Mouse (Mus musculus) cerebellum, postnatal 25 days (tissue): ENCODE data around the gene Prrx2.

ENCODE experiments used
- DNase-seq, 2 experiments: peaks; one replicate each; pipeline ENCODE4 v3.0.0; 2021; ENCODE audit warnings: mixed read lengths in 2 of 2

Prrx2 gene

DNA sequence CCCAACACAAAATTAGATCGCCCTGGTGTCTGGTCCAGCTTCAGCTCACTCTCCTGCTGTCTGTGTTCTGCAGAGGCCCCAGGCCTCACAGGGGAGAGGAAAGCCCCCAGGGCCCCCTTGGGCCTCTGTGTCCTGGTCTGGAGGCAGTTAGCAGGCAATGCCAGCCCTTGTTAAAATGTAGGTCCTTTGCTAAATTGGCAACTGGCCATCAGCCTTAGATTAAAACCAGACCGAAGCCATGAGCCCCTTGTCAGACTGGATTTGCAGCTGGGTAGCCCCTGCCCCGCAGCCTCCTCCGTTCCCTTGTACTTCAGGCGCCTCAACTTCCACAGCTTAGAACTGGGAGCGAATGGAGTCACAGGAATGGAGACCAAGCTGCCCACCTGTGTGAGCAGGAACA is 37.9 kb downstream of the Prrx2 start:
- DNase-seq: no peak

GRCm38 (mm10) chr2:30874445-30874844 is 39.7 kb downstream of the Prrx2 start:
- no peak for DNase-seq

GRCm38 (mm10) chr2:30875096-30875495 is 40.3 kb downstream of the Prrx2 start:
- no peak for DNase-seq

- no peak for DNase-seq
These were observed 41.1 kb downstream of the Prrx2 start for GRCm38 (mm10) chr2:30875621-30876432.

DNA sequence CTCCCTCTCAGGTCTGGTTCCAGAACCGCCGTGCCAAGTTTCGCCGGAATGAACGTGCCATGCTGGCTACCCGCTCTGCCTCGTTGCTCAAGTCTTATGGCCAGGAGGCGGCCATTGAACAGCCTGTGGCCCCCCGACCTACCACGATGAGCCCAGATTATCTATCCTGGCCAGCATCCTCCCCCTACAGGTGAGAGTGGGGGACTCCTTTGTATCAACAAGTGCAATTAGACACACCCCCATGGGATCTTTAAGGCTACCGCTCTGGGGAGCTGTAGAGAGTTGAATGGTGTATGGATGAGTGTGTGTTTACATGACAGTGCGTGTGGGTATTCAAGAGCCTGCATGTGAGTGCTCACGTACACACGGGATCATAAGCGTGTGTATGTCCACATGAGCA is 44.7 kb downstream of the Prrx2 start:
- no peak for DNase-seq

DNA sequence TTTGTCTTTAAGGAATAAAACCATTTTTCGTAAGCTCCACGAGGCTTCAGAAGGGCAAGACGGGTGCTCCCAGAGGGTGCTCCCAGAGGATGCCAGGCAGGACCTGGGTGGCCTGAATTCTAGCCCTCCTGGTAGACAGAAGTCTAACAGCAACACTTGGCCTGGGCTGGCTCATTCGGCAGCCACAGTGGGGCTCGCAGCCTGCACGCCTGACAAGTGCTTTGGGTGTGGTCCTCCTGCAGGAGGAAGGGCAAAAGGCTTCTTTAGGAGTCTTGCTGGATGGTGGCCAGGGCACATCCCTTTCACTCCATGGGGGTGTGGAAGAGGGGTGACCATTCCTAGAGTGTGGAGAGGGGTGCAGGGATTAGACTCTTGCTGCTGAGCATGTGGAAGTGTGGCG is 46.4 kb downstream of the Prrx2 start:
- DNase-seq: no peak

DNA sequence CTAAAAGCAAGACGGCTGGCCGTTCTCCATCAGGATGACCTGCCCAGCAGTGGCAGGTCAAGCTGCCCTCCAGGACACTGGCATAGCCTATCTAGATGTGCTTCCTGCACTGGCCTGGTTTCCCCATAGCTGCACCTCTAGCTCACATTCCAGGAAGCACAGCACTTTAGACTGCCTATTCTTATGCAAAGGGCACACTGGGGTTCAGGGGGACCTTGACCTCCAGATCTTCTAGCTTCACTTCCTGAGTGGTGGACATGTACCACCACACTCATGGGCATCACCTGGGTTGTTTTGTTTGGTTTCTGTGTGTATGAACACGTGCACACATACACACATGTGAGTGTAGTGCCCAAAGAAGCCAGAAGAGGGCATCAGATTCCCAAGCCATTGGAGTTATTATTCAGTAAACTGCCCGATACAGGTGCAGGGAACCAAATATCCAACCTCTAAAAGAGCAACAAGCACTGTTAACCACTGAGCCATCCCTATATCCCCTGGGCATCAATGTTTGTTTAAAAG is 50.1 kb downstream of the Prrx2 start:
- no peak for DNase-seq

DNA sequence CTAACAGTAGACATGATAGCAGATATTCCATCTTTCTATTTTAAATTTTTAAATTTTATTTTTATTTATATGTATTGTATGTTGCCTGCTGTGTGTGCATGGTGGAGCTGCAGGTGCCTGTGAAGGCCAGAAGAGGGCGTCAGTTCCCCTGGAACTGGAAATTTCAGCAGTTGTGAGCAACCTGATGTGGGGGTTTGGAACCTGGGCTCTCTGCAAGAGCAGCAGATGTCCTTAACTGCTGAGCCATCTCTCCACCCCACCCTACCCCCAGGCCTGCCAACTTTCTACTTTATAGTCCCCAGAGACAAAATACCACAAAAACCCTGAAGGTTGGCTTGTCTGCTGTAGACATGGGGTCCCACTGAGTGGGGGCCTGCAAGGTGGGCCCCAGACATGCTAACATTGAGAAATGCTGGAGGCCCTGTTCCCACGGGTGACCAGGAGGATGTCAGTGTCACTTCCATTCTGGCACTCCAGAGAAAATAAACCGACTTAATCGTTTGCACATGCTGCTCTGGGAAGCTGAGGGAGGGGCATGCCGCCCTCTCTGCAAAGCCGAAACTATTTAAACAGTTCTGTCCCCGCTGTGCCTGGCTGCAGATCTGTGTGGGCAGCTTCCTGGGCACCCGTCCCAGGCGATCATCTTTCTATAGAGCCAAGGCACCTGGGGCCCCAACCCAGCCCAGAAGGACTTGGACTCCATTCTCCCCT is 50.8 kb downstream of the Prrx2 start:
- DNase-seq: peak; percentile 77 to 83

DNA sequence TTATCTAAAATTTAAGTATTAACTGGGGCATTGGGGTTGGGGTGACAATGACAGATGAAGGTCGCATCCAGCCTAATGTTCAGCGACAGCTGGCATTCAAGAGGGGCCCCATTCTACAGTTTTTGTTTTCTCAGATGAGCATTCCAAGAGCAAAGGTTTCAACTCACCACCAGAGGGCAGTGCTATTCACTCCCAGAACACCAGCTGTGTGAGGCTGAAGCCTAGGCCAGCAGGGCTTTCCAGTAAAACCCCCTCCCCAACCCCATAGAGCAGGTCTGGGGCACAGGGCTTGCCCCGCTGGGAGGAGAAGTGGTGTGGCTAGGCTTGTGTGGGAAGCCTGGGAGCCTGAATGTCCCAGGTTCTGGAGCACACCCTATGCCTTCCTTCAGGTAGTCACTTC is 56.2 kb downstream of the Prrx2 start:
- DNase-seq: peak; percentile 42 to 61

DNA sequence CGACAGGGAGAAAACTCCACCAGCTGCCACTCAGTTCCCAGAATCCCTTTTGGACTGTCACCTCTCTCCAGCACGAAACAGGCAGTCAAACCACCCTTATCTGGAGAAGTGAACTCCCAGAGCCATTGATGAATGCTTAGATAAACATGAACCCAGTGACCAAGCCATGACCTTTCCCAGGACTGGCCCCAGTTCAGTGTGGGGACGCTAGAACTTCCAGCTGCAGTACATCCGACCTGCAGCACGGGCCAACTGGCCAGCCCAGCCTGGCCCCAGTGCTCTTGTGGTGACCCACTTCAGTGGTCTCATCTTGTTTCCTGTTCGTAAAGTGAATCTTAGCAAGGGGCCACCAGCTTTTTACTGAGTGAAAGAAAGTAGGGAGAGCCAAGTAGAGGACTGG is 58.6 kb downstream of the Prrx2 start:
- DNase-seq: no peak

GRCm38 (mm10) chr2:30893946-30894345 is 59.2 kb downstream of the Prrx2 start:
- no peak for DNase-seq

GRCm38 (mm10) chr2:30897291-30897690 is 62.5 kb downstream of the Prrx2 start:
- no peak for DNase-seq

DNA sequence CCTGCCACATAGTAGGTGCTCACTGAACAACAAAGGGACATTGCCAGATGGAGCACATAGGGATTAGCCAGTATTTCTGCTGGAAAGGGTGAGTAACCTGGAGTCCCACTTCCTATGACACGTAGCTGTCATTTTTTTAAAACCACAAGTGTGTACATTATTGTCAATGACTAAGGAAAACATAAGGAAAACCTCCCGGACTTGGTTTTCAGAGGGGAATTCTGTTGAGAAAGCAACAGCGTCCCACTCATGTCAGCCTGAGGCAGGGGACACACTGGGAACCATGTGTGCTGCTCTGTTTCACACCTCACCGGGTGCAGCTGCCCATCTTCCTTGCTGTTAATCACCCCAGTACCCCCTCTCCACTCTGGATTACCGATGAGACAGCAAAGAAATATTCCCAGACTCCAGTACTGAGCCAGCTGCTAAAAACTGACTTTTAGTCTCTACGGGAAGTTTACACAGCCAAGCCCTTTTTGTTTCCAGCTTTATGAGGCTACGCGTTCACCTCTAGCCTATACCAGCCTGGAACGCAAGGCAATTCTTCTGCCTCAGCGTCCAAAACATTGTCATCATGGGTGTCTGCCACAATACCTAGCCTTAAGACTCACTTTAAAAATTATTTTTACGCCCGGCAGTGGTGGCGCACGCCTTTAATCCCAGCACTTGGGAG is 64.8 kb downstream of the Prrx2 start:
- DNase-seq: no peak

- DNase-seq: no peak
These were observed 66.9 kb downstream of the Prrx2 start for GRCm38 (mm10) chr2:30901646-30902160.

GRCm38 (mm10) chr2:30902256-30902655 is 67.5 kb downstream of the Prrx2 start:
- no peak for DNase-seq

- peak in 1 of 2 experiments; percentile 59 for DNase-seq
These were observed 68.3 kb downstream of the Prrx2 start for GRCm38 (mm10) chr2:30902726-30903722.

DNA sequence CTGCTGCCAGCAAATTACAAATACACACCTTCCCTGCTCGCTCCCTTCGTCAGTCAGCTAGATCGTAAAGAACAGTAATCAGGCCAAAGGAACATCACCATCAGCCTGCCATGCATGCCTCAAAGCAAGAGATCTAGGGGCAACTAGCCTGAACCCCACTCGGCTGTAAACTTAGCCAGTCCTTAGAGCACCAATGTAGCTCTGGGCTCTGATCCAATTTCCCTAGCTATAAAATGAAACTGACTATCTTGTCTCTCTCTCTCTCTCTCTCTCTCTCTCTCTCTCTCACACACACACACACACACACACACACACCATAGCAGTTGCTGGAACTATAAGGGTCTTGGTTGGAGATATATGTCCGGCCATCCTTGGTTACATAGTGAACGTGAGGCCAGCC is 69.5 kb downstream of the Prrx2 start:
- no peak for DNase-seq

DNA sequence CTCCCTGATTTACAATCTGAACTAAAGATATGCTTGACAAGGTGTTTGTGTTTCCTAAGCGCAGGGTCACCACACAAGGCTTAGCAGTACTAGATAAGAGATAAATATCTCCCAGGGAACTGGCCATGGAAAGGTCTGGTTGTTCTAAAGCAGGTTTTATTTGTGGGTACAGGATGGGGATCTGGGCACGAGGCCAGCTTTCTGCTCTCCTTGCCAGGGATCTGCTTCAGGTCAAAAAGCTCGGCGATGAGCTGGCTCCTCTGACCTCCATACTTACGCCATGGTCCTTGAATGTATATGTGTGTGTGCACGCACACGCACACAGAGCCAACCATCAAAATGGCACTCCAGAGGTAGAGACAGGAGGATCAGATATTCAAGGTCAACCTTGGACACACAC is 70.2 kb downstream of the Prrx2 start:
- peak; percentile 33 to 60 for DNase-seq

DNA sequence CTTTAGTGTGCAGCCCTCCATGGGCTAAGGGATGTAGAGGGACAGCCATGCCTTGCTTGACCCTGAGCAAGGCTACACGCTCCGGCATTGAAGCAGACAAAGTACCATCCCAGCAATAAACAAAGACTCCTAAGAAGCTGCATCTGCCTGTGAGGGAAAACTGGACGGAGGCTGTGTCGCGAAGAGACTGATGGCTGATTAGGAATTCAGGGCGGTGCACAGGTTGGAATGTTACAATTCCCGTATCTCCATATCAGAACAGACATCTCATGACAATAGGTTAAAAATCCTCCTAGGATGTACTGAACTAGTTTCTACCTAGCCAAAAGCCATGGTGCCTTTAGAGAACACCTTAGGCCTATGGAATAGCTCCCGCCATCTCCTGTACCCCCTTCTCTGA is 71.1 kb downstream of the Prrx2 start:
- no peak for DNase-seq

- DNase-seq: no peak
These were observed 71.9 kb downstream of the Prrx2 start for GRCm38 (mm10) chr2:30906641-30907040.

GRCm38 (mm10) chr2:30912291-30912773 is 77.6 kb downstream of the Prrx2 start:
- no peak for DNase-seq

- no peak for DNase-seq
These were observed 78.2 kb downstream of the Prrx2 start for GRCm38 (mm10) chr2:30913022-30913421.
